Mouse (Mus musculus) erythroblast, embryonic 14.5 days (primary cell): Measurements from ENCODE around the gene Ldlrad3.

Experiments
- GATA1 ChIP-seq: IDR thresholded peaks from 2 replicates; pipeline ENCODE4 v1.6.1; 2012; ENCODE audit warnings: low read length, inconsistent platforms, mixed read lengths
- TAL1 ChIP-seq: IDR thresholded peaks from 3 replicates; pipeline ENCODE4 v1.6.1; 2012; ENCODE audit warnings: low read length, inconsistent platforms, mixed read lengths

DNA sequence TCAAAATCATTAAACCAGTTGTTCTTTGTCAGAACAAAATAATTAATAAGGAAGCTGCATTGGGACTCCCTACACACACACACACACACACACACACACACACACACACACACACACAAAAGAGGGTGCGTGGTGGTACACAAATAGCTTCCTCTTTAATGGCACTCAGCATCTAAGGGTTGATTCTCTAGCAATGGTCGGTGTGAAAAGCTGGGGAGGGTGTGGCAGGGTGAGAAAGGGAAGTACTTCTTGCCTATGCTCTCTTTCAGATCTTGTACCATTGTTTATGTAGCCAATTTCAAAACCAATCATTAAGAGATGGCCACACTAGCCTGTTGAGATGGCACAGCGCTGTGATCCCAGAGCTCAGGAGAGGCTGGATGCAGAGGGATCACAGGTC, 23.1 kb downstream of the Ldlrad3 start:
- TF ChIP-seq GATA1 (no peak), TAL1 (no peak)
